Mouse (Mus musculus): ENCODE results near the gene Cep85l. TPM values are rescaled to one million over a fixed set of nuclear protein-coding genes. Genes with fewer than 3 reads are reported as not detected.
A peak's percentile ranks its signal among the peaks of the same experiment; 100 is the strongest.

Cep85l gene
- polyA plus RNA-seq, 2 experiments from 2014 or later, result 1.8 to 2.8 TPM

GRCm38 (mm10) chr10:53341288-53341965 is 38.3 kb downstream of the Cep85l start:
- peak; percentile 58 for ATAC-seq

- ATAC-seq, result no peak
Observed at GRCm38 (mm10) chr10:53339045-53339444, 40.7 kb downstream of the Cep85l start.

GRCm38 (mm10) chr10:53337162-53337923 is 42.4 kb downstream of the Cep85l start, which contains the start of gene Pln:
TSS of gene Pln (plus strand) at chr10:53337667.
- ATAC-seq, result no peak

- no peak for ATAC-seq
Observed at GRCm38 (mm10) chr10:53335974-53336373, 43.8 kb downstream of the Cep85l start.

- ATAC-seq, result no peak
Observed at GRCm38 (mm10) chr10:53335266-53335665, 44.5 kb downstream of the Cep85l start.

GRCm38 (mm10) chr10:53332752-53333151 is 47.0 kb downstream of the Cep85l start:
- no peak for ATAC-seq

GRCm38 (mm10) chr10:53329257-53329656 is 50.5 kb downstream of the Cep85l start:
- no peak for ATAC-seq

- no peak for ATAC-seq
Observed at GRCm38 (mm10) chr10:53326367-53326766, 53.4 kb downstream of the Cep85l start.

- no peak for ATAC-seq
Observed at GRCm38 (mm10) chr10:53324663-53325062, 55.1 kb downstream of the Cep85l start.

GRCm38 (mm10) chr10:53323367-53323766 is 56.4 kb downstream of the Cep85l start:
- no peak for ATAC-seq

GRCm38 (mm10) chr10:53306674-53307073 is 73.1 kb downstream of the Cep85l start:
- no peak for ATAC-seq

- no peak for ATAC-seq
Observed at GRCm38 (mm10) chr10:53305867-53306266, 73.9 kb downstream of the Cep85l start.

GRCm38 (mm10) chr10:53285147-53285546 is 94.6 kb downstream of the Cep85l start:
- no peak for ATAC-seq

GRCm38 (mm10) chr10:53272228-53272627 is 107.5 kb downstream of the Cep85l start:
- ATAC-seq, result no peak

GRCm38 (mm10) chr10:53262021-53262420 is 117.7 kb downstream of the Cep85l start:
- no peak for ATAC-seq

- no peak for ATAC-seq
Observed at GRCm38 (mm10) chr10:53235381-53235780, 144.4 kb downstream of the Cep85l start.

- no peak for ATAC-seq
Observed at GRCm38 (mm10) chr10:53234683-53235082, 145.1 kb downstream of the Cep85l start.

- no peak for ATAC-seq
Observed at GRCm38 (mm10) chr10:53234086-53234613, 145.6 kb downstream of the Cep85l start.

GRCm38 (mm10) chr10:53230809-53231208 is 148.9 kb downstream of the Cep85l start:
- no peak for ATAC-seq

GRCm38 (mm10) chr10:53229190-53229589 is 150.6 kb downstream of the Cep85l start:
- ATAC-seq, result no peak

Data from CD4-positive, CD25-positive, alpha-beta regulatory T cell, adult 4 months (primary cell).